Comparison of ENCODE assay signal across 17 mouse cellular contexts in the genomic region with DNA sequence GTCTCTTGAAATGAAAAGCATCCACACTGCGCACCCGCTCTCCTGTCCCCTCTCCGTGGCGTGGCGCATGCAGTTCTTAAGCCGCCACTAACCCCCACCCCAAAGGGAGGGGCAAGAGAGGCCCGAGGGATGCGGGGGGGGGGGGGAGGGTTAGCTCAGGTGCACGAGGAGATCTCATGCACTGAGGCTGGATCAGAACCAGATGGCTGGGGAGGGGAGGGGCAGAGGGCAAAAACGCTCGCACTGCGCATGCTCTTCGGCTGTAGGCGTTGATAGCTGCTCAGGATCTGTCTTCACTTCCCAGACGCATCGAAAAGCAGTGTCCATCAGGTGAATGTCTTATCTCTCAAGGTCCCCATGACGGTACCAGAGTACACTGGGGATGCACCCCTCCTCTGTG. TPM values are rescaled to one million over a fixed set of nuclear protein-coding genes. Genes with fewer than 3 reads are reported as not detected.
DNase-seq lines count a peak whose midpoint lies in the region; ATAC-seq and TF ChIP-seq lines count a peak whose summit lies in the region.
"Had no signal": no experiment of that assay in that cellular context is flagged by ENCODE, and none has a peak within 500 bp of the region (broad histone marks: within the 10 kb centered on the region; RNA-seq: fewer than 3 reads in every experiment).

A gene (plus strand): TSS at position 195 of the 400 bp plus-strand sequence.

- H3K36me3 ChIP-seq in heart, embryonic 11.5 days (ENCODE audit: control insufficient read depth, insufficient read depth, low read length) = no peaks in the 10 kb centered on the region
- H3K36me3 ChIP-seq in ES-E14 (ENCODE audit: control insufficient read depth, insufficient read depth, low read length, poor library complexity, severe bottlenecking) = no peaks in the 10 kb centered on the region
- no peaks in the 10 kb centered on the region for H3K36me3 ChIP-seq in embryonic facial prominence, embryonic 13.5 days
- H3K36me3 ChIP-seq: lung, embryonic 15.5 days; neural tube, embryonic 12.5 days had no signal

- in situ Hi-C loops in ES-E14 (cut with MboI; ENCODE audit: low sequenced_read_pairs in 2 of 2, unreplicated experiment in 2 of 2) = no loop called here

- no peak within 1 kb of the TSS for H3K4me3 ChIP-seq in heart, embryonic 11.5 days (ENCODE audit: low read depth, low read length)
- no peak within 1 kb of the TSS for H3K4me3 ChIP-seq in layer of hippocampus, adult 2 months
- peak within 1 kb of the TSS; percentile 34 to 49 for H3K4me3 ChIP-seq in ES-E14 (ENCODE audit: insufficient read depth in 1 of 2, low read depth in 1 of 2, low read length in 2 of 2, poor library complexity in 1 of 2, severe bottlenecking in 1 of 2)
- peak within 1 kb of the TSS; percentile 19; the same call in 1 of the 2 replicates for H3K4me3 ChIP-seq in embryonic facial prominence, embryonic 13.5 days
- H3K4me3 ChIP-seq: erythroblast, embryonic 14.5 days; lung, embryonic 15.5 days; neural tube, embryonic 12.5 days had no signal

- peak within 1 kb of the TSS; percentile 37 for H3K4me2 ChIP-seq in heart, embryonic 11.5 days
- peak within 1 kb of the TSS; percentile 43 for H3K4me2 ChIP-seq in embryonic facial prominence, embryonic 13.5 days
- H3K4me2 ChIP-seq: lung, embryonic 15.5 days; midbrain, embryonic 11.5 days; neural tube, embryonic 12.5 days had no signal

- no peaks in the 10 kb centered on the region for H3K9me3 ChIP-seq in heart, embryonic 11.5 days (replicated peaks; ENCODE audit: control insufficient read depth, low read length)
- H3K9me3 ChIP-seq in ES-E14 (ENCODE audit: control insufficient read depth, insufficient read depth, low read depth, low read length) = no peaks in the 10 kb centered on the region
- H3K9me3 ChIP-seq in embryonic facial prominence, embryonic 13.5 days = no peaks in the 10 kb centered on the region
- H3K9me3 ChIP-seq: lung, embryonic 15.5 days; neural tube, embryonic 12.5 days had no signal

- no peaks in the 10 kb centered on the region for H3K4me1 ChIP-seq in heart, embryonic 11.5 days (ENCODE audit: control insufficient read depth, insufficient read depth, low read length)
- H3K4me1 ChIP-seq in ES-E14 (ENCODE audit: control insufficient read depth in 2 of 2, insufficient read depth in 2 of 2, low read length in 2 of 2, poor library complexity in 1 of 2) = peaks cover 2 to 4% of the 10 kb centered on the region in 2 experiments; a peak in 1 of 4 replicates
- 0 out of 2 replicates have a peak, but pooled peaks cover 3% of the 10 kb centered on the region for H3K4me1 ChIP-seq in embryonic facial prominence, embryonic 13.5 days
- H3K4me1 ChIP-seq: lung, embryonic 15.5 days; neural tube, embryonic 12.5 days had no signal

- DNase-seq in heart, adult 18-20 months = no peak
- no peak for DNase-seq in layer of hippocampus, adult 2 months (ENCODE audit: low spot score in 2 of 2)
- DNase-seq in layer of hippocampus, adult 8-10 months (ENCODE audit: low spot score in 2 of 2) = no peak
- DNase-seq in ES-E14 (ENCODE audit: low read depth, low spot score) = peak; percentile 26
- DNase-seq in lung, postnatal 25 days (ENCODE audit: low spot score) = no peak
- DNase-seq in natural killer cell, adult 2 months (ENCODE audit: low spot score in 2 of 2) = no peak
- DNase-seq: adrenal gland, postnatal 14 days; thymus, adult 18-20 months had no signal

- no peak for ATAC-seq in heart, embryonic 11.5 days (replicated peaks; ENCODE audit: insufficient number of reproducible peaks, low FRiP score, low TSS enrichment)
- ATAC-seq in embryonic facial prominence, embryonic 13.5 days (ENCODE audit: insufficient number of reproducible peaks, insufficient read depth, low FRiP score, low TSS enrichment, low read depth) = no peak; the same call in 1 of the 2 replicates
- ATAC-seq: Patski had no signal

- 49% methylated on average over 13 of the region's 17 CpGs for WGBS in heart, embryonic 11.5 days (ENCODE audit: insufficient replicate concordance)
- 51% methylated on average over 16 of the region's 17 CpGs for WGBS in embryonic facial prominence, embryonic 13.5 days

- TF ChIP-seq CTCF in layer of hippocampus, adult 2 months (conservative IDR thresholded peaks at IDR 0.05) = no peak

- no peak within 1 kb of the TSS for H3K9ac ChIP-seq in heart, embryonic 11.5 days (ENCODE audit: low read depth, low read length)
- no peak within 1 kb of the TSS for H3K9ac ChIP-seq in ES-E14 (ENCODE audit: insufficient read depth, low read depth, low read length, poor library complexity, severe bottlenecking)
- H3K9ac ChIP-seq in embryonic facial prominence, embryonic 13.5 days = no peak within 1 kb of the TSS
- H3K9ac ChIP-seq: lung, embryonic 15.5 days; neural tube, embryonic 12.5 days had no signal

- H3K27ac ChIP-seq in heart, embryonic 11.5 days (ENCODE audit: low read depth, low read length) = no peak within 1 kb of the TSS
- H3K27ac ChIP-seq in layer of hippocampus, adult 2 months = peak within 1 kb of the TSS; percentile 53; the same call in 1 of the 2 replicates
- no peak within 1 kb of the TSS for H3K27ac ChIP-seq in ES-E14 (ENCODE audit: insufficient read depth, low read depth, low read length, poor library complexity, severe bottlenecking)
- no peak within 1 kb of the TSS for H3K27ac ChIP-seq in embryonic facial prominence, embryonic 13.5 days
- H3K27ac ChIP-seq: kidney, postnatal 0 days; lung, embryonic 15.5 days; neural tube, embryonic 12.5 days had no signal

- peaks cover 6% of the 10 kb centered on the region; the same call in 1 of the 2 replicates for H3K27me3 ChIP-seq in heart, embryonic 11.5 days (ENCODE audit: control insufficient read depth, insufficient read depth, low read length)
- H3K27me3 ChIP-seq in embryonic facial prominence, embryonic 13.5 days = no peaks in the 10 kb centered on the region
- H3K27me3 ChIP-seq: neural tube, embryonic 12.5 days had no signal

TF ChIP-seq in ES-E14, 5 proteins besides CTCF, POLR2A, EP300 and RAD21:
- TF ChIP-seq CHD2 (IDR thresholded peaks at IDR 0.05; ENCODE audit: low read depth, low read length) (no peak), ZNF384 (IDR thresholded peaks at IDR 0.05; ENCODE audit: low read depth, low read length) (no peak), HCFC1 (IDR thresholded peaks at IDR 0.05; ENCODE audit: borderline replicate concordance, insufficient read depth, low read length) (no peak), MAFK (IDR thresholded peaks at IDR 0.05; ENCODE audit: insufficient read depth, low read depth, low read length) (no peak), ZC3H11A (IDR thresholded peaks at IDR 0.05; ENCODE audit: borderline replicate concordance, low read depth, low read length) (no peak)

RNA-seq across cellular contexts. Expression of the gene that starts here (rescaled TPM):
- 0.57 TPM in 1 of 2 replicates, not detected in the other for polyA plus RNA-seq in heart, embryonic 11.5 days (2014; fragmentation: Nextera tagmentation; extraction: Ambion mirVana)
- not detected for total RNA-seq in heart, adult 18-20 months (2021)
- under 1 TPM; 0.32 to 0.72 TPM for total RNA-seq in layer of hippocampus, adult 2 months (2021)
- 1 to 10 TPM in 1 of 4 experiments, under 1 TPM in 3; 0.31 to 1.5 (median 0.56) TPM for total RNA-seq in layer of hippocampus, adult 8-10 months (2022)
- total RNA-seq in ES-E14 (2012; rRNA removed) = 0.40 and 1.0 TPM in 2 replicates
- polyA plus RNA-seq in embryonic facial prominence, embryonic 13.5 days (2015; fragmentation: Nextera tagmentation; extraction: Ambion mirVana) = 0.08 TPM in 1 of 2 replicates, not detected in the other
- total RNA-seq: gastrocnemius, adult 8-10 months had no signal
- polyA plus RNA-seq: erythroblast, embryonic 14.5 days; kidney, postnatal 0 days; Patski had no signal

Comparison
In these comparisons a context has a peak if more than half of its experiments do, and no peak if none do; other contexts are left out.
1. H3K4me3 ChIP-seq: peak in ES-E14 (2 of 2) and embryonic facial prominence, embryonic 13.5 days (single experiment); none in heart, embryonic 11.5 days (single experiment) and layer of hippocampus, adult 2 months (single experiment).